Mouse (Mus musculus): ENCODE measurements at regions not wholly inside any gene's neighbourhood (a gene's known extent, or its start where the extent isn't known, plus 50 kb on each side); places are given as distances from the start of the nearest gene placed in this dataset.
"Not testable (repeated sequence)": the region's sequence is repeated elsewhere in the genome, so short reads cannot be mapped to it uniquely, and the experiment has no call there.

DNA sequence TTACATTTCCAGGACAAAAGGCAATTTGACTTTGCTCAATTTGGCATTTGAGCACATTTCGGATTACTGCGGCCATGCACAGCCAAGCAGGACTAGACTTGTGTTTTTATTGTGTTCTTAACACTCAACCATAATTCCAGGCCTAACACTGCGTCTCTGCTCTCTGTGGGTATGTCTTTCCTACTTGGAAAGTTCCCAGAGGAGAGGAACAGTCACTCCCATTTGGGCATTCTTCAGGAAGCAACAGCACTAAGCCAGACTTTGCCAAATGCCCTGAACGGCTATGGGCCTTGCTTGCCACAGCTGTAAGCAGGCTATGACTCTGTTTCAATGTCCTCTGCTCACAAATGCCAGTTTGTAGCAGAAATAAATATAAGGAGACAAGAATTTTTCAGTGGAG is 56.5 kb upstream of the Pdk3 start:
- no peak for DNase-seq (ENCODE audit: low spot score in 2 of 2)

DNA sequence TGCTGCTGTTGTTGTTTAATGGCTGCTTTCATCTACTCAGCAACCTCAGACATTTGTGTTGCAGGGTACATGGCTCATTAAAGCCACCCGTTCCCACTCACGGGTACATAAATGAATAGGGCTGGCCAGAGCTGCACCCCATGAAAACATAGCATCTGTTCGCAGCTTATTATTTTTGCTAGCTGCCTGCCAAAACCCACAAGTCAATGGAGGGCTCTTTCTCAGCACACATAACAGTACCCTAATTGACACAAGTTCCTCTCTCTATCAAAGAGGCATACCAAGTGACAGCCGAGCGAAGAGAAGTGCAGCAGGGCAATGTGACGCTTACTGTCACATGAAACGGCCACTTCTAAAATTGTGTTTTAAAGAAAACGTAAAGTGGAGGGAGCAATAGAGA is 57.0 kb upstream of the Pdk3 start:
- DNase-seq (ENCODE audit: low spot score in 2 of 2) = no peak

DNA sequence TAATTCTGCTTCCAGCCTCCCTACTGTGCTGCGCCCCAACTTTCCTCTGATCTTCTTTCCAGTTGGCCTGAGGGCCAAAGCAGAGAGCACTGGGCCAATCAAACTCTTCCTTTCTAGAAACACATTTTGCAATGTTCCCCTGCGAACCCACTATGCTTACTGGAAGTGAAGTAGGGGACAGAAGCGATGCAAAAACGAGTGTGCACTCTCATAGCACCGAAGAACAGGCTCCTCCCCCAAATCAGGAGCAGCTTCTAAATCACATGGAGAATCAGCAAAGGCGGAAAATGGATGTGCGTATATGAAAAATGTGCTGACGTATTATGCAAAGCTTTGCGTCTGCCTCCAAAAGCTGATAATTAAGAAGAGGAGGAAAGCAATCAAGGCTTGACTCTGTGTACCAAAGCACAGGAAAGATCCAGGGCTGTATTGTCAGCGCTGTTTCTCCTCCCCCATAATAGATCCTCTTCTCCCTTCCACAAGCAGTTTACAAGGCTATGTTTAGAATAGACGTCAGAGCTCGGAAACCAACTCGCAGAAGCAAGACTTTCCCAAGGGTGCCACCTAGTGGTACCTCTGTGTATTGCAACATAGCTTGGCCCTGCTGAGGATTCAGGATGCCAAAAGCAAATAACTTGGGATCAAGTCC is 57.5 kb upstream of the Pdk3 start:
- DNase-seq (ENCODE audit: low spot score in 2 of 2) = peak; percentile 85 to 86

DNA sequence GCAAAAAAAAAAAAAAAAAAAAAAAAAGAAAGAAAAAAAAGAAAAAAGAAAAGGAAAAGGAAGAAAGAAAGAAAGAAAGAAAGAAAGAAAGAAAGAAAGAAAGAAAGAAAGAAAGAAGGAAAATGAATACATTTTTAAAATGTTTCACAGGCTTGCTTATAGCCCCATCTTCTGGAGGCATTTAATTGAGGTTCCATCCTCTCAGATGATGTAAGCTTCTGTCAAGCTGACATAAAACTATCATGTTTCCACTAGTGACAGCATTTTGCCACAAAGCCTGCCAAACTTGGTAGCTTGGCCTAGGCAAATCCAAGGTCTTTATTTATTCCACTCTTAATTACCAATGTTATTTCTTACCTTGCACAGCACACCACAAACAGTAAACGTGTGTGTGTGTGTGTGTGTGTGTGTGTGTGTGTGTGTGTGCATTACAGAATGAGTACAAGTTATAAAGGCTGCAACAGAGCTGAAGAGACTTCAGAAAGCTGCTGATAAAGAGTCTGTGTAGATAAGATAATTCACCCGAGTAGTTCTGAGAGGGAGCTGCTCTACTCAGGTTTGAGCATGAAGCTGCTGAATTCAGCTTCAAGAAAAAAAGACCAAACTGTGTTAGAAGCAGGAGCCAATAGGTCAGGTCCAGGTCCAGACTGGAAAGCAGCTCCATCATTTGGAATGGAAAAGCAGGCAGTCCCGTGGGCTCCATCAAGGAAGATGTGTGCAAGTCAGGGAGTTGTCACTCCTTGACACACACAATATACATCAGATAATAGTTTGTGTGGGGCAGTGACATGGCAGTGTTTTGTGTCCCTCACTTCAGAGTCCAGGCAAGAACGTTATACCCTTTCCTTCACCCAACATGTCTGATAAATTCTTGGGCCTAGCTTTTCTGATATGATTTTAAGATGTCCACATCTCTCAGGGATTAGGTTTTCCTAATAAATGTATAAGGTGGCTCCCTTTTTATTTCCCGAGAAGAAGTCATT is 65.1 kb upstream of the Pdk3 start:
- DNase-seq (ENCODE audit: low spot score in 2 of 2) = no peak

DNA sequence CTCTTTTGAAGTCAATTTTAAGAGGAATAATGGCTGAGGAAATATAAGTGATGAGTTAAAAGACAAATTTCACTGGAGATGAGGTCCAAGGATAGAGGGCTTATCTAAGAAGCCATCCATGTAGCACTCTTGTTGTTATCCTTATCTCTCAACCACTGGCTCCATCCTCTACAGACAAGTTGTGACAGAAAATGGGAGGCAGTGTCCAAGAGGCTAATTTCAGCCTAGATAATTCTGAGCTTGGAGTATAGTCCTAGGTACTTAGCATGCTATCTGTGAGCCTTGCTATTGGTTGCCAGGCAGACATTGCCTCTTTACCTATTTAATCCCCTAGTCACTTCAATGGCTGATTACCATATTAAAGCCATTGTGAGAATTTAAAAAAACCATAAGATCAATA is 65.2 kb upstream of the AU015836 start:
- no peak for DNase-seq (ENCODE audit: low spot score in 2 of 2)

DNA sequence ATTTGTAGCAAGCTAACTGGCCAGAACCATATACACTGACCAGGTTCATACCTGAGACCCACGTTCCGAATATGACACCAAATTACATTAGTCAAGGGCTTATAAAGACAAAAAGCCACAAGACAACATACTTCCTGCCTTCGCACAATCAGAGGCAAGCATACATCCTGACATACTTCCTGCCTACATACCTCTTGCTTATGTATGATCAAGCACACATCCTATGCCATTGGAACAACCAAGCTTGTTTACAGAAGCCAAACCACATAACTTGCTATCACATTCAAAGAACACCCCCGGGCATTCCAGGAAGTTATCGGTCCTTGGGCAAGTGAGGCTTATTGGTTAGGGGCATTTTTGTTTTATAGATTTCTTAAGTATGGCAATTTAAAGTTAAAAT is 62.9 kb upstream of the AU015836 start:
- no peak for DNase-seq (ENCODE audit: low spot score in 2 of 2)

DNA sequence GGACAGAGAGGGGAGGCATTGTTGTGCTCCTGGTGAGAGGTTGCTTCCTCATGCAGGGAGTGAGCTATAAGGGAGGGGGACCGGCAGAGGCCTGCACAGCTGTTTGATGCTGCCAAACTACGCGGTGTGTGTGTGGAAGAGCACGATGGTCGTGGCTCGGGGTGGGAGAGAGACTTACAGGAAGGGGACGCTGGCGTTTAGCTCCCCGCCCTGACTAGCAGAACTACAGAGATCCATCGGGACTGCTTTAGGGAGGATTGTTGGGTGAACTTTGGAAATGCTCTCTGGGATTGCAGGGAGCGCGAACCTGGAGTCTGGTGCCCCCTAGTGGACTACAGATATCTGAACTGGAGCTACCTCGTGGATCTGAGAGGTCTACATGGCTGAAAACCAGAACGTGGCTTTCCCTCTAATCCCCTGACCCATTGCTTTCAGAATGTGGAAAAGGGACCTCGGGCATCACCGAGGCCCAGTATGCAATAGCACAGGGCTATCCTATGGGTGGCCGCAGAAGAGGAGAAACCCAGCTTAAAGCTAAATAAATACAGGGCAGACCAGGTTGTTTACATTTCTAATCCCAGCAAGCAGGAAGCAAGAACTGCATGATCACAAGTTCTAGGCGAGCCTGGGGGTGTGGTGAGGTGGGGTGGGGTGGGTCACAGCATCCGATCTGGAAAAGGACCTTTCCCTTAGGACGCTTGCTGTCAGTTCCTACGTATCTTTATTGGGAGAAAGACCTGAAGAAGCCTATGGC is 57.2 kb upstream of the AU015836 start:
- peak; percentile 44 to 57 for DNase-seq (ENCODE audit: low spot score in 2 of 2)

DNA sequence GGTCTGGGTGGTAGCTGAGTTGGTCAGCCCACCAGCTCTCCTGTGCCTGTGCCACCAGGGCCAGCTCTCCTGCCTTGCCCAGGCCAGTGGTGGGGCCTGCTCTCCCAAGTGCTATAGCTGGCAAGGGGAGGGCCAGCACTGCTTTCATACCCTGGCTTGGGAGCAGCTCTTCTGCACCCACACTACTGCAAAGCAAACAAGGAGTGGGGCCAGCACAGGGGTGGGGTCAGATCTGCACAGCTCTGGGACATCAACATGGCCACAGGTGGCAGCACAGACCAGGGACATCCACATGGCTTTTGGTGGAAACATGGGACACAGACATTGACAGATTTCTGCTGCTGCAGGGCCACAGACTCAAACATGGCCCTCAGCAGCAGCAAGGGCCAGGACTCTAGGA is 52.9 kb upstream of the AU015836 start:
- DNase-seq (ENCODE audit: low spot score in 2 of 2) = no peak

DNA sequence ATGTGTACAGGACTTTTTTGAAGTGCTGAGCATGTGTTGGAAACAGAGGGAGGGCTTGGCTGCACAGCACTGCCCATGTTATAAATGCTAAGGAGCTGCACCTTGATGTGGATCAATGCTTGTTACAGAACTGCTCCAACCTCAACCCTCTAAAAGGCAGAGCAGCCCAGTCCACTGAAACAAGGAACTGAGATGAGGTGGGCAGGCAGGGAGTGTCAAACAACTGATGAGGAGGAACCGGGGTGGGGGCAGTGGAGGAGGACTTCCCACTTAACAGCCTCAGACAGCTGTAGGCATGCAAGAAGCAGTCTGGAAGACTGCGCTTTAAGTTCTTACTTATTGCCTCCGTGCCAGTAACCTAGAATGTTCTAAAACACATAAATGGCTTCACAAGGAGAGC is 51.1 kb upstream of the AU015836 start:
- not testable (repeated sequence) for DNase-seq (ENCODE audit: low spot score in 2 of 2)
